Mouse (Mus musculus): ENCODE data around the gene Oit1.

- TF ChIP-seq CTCF (IDR thresholded peaks at IDR 0.05) (no peak), EP300 (IDR thresholded peaks at IDR 0.05; ENCODE audit: insufficient read depth, low read depth, low read length) (no peak), POLR2A (IDR thresholded peaks at IDR 0.05; ENCODE audit: insufficient read depth, low read depth, low read length) (no peak)
Observed at GRCm38 (mm10) chr14:8340226-8340625, 38.3 kb downstream of the Oit1 start.
